Mouse (Mus musculus): ENCODE measurements around the gene Ptgir. TPM values are rescaled to one million over a fixed set of nuclear protein-coding genes. Genes with fewer than 3 reads are reported as not detected.

The Ptgir gene
- total RNA-seq, 2 experiments from 2014 or later = 0.11 TPM; not detected in 1

GRCm38 (mm10) chr7:16928341-16928740 lies 22.1 kb downstream of the Ptgir start:
- intact Hi-C loops (cut with DNase I) = no loop called here
- no peak for DNase-seq (ENCODE audit: low spot score in 2 of 2)

DNA sequence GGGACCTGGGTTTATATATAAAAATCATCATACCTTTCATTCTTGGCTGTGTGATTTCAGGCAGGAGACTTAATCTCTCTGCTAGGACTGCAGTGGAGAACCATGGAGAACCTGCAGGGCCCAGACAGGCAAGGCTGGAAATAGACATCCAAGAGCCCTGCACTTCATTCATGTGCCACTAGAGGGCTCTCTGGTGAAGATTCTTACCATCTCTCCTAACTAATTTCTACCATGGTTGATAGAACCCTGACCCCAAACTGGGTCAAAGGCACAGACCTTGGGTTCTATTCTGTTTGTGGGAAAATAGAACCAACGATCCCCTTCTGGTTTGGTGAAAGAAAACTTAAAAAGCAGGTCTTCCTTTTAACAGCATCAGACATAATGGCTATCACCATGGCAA lies 24.6 kb downstream of the Ptgir start:
- intact Hi-C loops (cut with DNase I) = no loop called here
- DNase-seq (ENCODE audit: low spot score in 2 of 2) = peak; percentile 86 to 88

DNA sequence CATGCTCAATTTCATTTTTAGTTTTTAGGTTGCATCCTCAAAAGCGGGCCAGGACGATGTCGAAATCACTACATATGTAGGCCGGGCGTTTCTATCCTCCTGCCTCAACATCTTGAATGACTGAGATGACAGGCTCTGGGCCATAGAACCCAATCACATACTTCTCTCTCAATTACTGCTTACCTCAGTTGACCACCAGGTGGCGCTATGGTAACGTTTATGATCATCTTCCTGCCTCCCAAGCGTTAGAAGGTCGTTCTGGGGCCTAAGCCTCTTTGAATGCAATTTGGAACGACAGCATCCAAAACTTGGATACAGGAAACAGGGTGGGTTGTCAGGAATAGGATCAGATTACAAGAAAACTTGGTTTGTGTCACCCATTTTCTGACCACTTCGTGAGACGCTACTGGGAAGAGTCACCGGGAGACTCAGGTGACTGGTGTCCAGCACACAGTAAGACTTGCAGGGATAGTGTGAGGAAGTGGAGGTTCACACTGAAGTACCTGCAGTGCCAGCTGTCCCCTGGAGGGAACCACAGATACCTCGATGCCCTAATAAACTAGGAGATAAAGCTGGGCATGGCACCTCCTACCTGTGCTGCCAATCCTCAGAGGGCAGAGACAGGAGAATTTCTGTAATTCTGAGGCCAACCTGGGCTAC lies 25.8 kb downstream of the Ptgir start:
- intact Hi-C loops (cut with DNase I) = loop anchor here (1.0 to 2.0 kb wide), 3 partner anchors 18 to 135 kb away; no protein-coding TSS in a partner anchor
- peak; percentile 91 to 94 for DNase-seq (ENCODE audit: low spot score in 2 of 2)

DNA sequence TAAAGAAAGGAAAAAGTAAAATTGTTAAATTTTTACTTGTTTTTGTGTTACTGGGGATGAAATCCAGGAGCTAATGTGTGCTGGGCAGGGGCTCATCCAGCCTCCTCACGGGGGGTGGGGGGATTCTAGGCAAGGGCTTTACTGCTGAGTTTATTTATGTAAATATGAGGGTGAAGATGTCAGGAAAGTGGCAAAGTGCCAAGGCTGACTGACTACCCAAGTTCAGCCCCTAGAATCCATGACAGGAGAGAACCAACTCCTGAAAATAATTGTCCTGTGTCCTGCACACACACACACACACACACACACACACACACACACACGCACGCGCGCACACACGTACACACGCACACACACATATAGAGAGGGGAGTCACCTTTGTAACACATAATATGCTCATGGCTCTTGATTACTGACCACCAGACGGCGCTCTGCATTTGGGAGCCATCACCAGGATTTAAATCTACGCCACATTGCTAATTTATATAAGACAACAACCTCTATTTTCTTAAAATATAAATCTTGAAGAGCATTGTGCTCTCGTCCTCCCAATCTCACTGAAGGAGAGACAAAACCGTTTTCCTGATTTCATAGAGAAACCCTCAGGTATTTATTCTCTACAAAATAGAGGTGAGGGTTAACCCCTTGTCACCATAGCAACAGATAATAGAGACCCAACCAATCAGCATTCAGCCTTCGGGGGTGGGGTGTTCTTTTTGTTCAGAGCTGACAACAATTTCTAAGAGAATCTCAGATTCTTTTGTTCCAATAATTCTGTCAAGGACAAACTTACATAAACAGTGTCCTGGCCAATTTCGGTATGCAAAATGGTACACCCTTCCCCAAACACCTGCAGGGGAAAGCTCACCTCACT lies 26.7 kb downstream of the Ptgir start:
- DNase-seq (ENCODE audit: low spot score in 2 of 2) = peak; percentile 72 to 79
- intact Hi-C loops (cut with DNase I) = loop anchor here (1.0 to 2.0 kb wide), 3 partner anchors 17 to 134 kb away; no protein-coding TSS in a partner anchor

DNA sequence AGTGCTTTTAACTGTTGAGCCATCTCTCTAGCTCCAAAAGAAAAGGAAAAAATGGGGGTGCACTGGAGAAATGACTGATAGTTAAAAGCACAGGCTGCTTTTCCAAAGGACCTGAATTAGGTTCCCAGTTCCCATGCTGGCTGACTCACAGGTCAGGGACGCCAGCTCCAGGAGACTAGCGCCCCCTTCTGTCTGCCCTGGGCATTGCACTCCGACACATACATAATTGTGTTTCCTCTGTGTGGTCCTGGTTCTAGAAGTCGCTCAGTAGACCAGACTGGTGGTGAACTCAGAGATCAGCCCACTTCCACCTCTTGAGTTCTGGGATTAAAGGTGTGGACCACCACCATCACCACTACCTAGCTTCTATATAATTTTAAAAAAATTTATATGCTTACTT lies 31.0 kb downstream of the Ptgir start:
- no peak for DNase-seq (ENCODE audit: low spot score in 2 of 2)
- intact Hi-C loops (cut with DNase I) = no loop called here

DNA sequence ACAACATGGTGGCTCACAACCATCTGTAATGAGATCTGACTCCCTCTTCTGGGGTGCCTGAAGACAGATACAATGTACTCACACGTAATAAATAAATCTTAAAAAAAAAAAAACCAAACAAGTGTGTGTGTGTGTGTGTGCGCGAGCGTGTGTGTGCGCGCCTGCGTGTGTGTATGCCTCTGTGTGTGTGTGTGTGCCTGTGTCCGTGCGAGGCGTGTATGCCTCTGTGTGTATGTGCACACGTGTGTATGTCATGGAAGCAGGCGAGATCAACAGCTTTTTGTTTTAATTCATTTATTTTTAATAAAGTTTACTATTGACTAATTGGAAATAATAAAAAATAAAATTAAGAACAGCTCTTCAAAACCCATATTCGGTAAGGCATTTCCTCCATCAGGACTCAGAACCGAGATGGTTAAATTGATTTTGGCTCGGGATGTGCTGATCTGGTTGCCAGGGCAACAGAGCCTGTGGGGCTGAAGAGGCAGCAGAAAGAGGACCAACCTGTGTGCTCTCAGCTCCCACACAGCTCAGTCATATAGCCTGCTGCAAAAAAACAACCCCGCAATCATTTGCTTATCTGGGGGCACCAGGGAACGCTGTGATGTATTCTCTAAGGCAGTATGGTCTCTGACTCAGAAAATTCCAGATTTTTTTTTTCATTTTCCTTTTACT lies 32.0 kb downstream of the Ptgir start:
- intact Hi-C loops (cut with DNase I) = no loop called here
- peak; percentile 73 to 88 for DNase-seq (ENCODE audit: low spot score in 2 of 2)

GRCm38 (mm10) chr7:16940292-16940691 lies 34.0 kb downstream of the Ptgir start:
- peak in 1 of 2 experiments; percentile 85 for DNase-seq (ENCODE audit: low spot score in 2 of 2)
- intact Hi-C loops (cut with DNase I) = no loop called here

- DNase-seq (ENCODE audit: low spot score in 2 of 2) = no peak
- intact Hi-C loops (cut with DNase I) = no loop called here
Measured at GRCm38 (mm10) chr7:16942861-16943260, 36.6 kb downstream of the Ptgir start.

GRCm38 (mm10) chr7:16944061-16944807 lies 37.9 kb downstream of the Ptgir start, which contains the start of gene Pnmal2:
Gene Pnmal2, plus strand, starts transcription at chr7:16944682.
- DNase-seq (ENCODE audit: low spot score in 2 of 2) = peak; percentile 92 to 93
- intact Hi-C loops (cut with DNase I) = no loop called here

- no peak for DNase-seq (ENCODE audit: low spot score in 2 of 2)
Measured at GRCm38 (mm10) chr7:16944808-16945315, 38.6 kb downstream of the Ptgir start.

GRCm38 (mm10) chr7:16945419-16945818 lies 39.1 kb downstream of the Ptgir start:
- peak in 1 of 2 experiments; percentile 45 for DNase-seq (ENCODE audit: low spot score in 2 of 2)
- intact Hi-C loops (cut with DNase I) = no loop called here

More at GRCm38 (mm10) chr7:16944808-16945315, 38.6 kb downstream of the Ptgir start:
- intact Hi-C loops (cut with DNase I) = no loop called here

GRCm38 (mm10) chr7:16946441-16947348 lies 40.4 kb downstream of the Ptgir start:
- intact Hi-C loops (cut with DNase I) = no loop called here
- DNase-seq (ENCODE audit: low spot score in 2 of 2) = no peak

GRCm38 (mm10) chr7:16947349-16947895 lies 41.1 kb downstream of the Ptgir start:
- DNase-seq (ENCODE audit: low spot score in 2 of 2) = peak in 1 of 2 experiments; percentile 54
- intact Hi-C loops (cut with DNase I) = no loop called here

DNA sequence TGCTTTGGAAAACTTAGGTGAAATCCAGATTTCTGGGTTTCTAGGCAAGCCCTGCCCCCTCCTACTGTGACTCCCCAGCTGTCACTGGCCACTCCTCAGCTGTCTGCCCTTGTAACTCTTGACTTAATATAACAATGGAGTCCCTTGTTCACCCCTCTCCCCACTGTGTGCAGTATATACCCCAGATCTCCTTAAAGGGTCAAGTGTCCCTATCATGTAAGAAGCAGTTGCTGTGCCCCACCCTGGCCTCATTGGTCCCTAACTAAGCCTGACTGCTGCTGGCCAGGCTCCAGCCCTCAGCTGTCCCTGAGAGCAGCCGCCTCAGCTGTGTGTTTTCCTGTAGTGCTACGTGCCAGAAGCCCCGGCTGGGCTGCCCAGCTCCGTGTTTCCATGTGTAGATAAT lies 41.7 kb downstream of the Ptgir start:
- intact Hi-C loops (cut with DNase I) = no loop called here
- DNase-seq (ENCODE audit: low spot score in 2 of 2) = peak in 1 of 2 experiments; percentile 45

- no peak for DNase-seq (ENCODE audit: low spot score in 2 of 2)
- intact Hi-C loops (cut with DNase I) = no loop called here
Measured at GRCm38 (mm10) chr7:16948923-16949458, 42.7 kb downstream of the Ptgir start.

- intact Hi-C loops (cut with DNase I) = loop anchor here (1.0 to 2.0 kb wide), 3 partner anchors 18 to 117 kb away; no protein-coding TSS in a partner anchor
- DNase-seq (ENCODE audit: low spot score in 2 of 2) = peak; percentile 83 to 89
Measured at GRCm38 (mm10) chr7:16949908-16950841, 43.9 kb downstream of the Ptgir start.

All from left cerebral cortex, postnatal 14 days (tissue).